Mouse (Mus musculus): ENCODE results near the gene Rhbdl3. TPM values are rescaled to one million over a fixed set of nuclear protein-coding genes. Genes with fewer than 3 reads are reported as not detected.
A peak's percentile ranks its signal among the peaks of the same experiment; 100 is the strongest.

Gene Rhbdl3
- total and polyA plus RNA-seq, 2 experiments from 2014 or later = 2.8 to 6.7 TPM

- Histone ChIP-seq H3K9ac (no peak overlapping the region), H3K9me3 (ENCODE audit: low read length) (no peaks in the 10 kb centered on the region), H3K27ac (ENCODE audit: low read depth, low read length) (no peak overlapping the region), H3K36me3 (ENCODE audit: insufficient read depth) (no peaks in the 10 kb centered on the region), H3K27me3 (ENCODE audit: insufficient read depth, low read length) (no peaks in the 10 kb centered on the region), H3K4me3 (ENCODE audit: low read depth, low read length) (no peak overlapping the region), H3K4me2 (ENCODE audit: low read depth) (no peak overlapping the region), H3K4me1 (ENCODE audit: insufficient read depth) (no peaks in the 10 kb centered on the region; the same call in 1 of the 2 replicates)
- no peak for DNase-seq
- 70% methylated on average over 12 of the region's 12 CpGs for WGBS
- peak; percentile 26; the same call in 1 of the 2 replicates for ATAC-seq
- TF ChIP-seq CTCF (IDR thresholded peaks at IDR 0.05; ENCODE audit: low read depth) = no peak
Observed at GRCm38 (mm10) chr11:80332709-80333400, 32.1 kb downstream of the Rhbdl3 start.

- H3K4me3 ChIP-seq (ENCODE audit: low read depth, low read length) = no peak overlapping the region
- H3K4me2 ChIP-seq (ENCODE audit: low read depth) = no peak overlapping the region
- no peak overlapping the region for H3K9ac ChIP-seq
- no peaks in the 10 kb centered on the region; the same call in 1 of the 2 replicates for H3K4me1 ChIP-seq (ENCODE audit: insufficient read depth)
- no peak for TF ChIP-seq CTCF (IDR thresholded peaks at IDR 0.05; ENCODE audit: low read depth)
- H3K9me3 ChIP-seq (ENCODE audit: low read length) = no peaks in the 10 kb centered on the region
- H3K27me3 ChIP-seq (ENCODE audit: insufficient read depth, low read length) = no peaks in the 10 kb centered on the region
- ATAC-seq (peak; percentile 90), DNase-seq (peak; percentile 50)
- no peaks in the 10 kb centered on the region for H3K36me3 ChIP-seq (ENCODE audit: insufficient read depth)
- H3K27ac ChIP-seq (ENCODE audit: low read depth, low read length) = no peak overlapping the region
- 4% methylated on average over 7 of the region's 7 CpGs for WGBS
Observed at GRCm38 (mm10) chr11:80335609-80336350, 35.1 kb downstream of the Rhbdl3 start.

GRCm38 (mm10) chr11:80336351-80336730 is 35.6 kb downstream of the Rhbdl3 start:
- no peak overlapping the region for H3K27ac ChIP-seq (ENCODE audit: low read depth, low read length)
- ATAC-seq (no peak), DNase-seq (no peak)
- no peak overlapping the region for H3K4me3 ChIP-seq (ENCODE audit: low read depth, low read length)
- H3K27me3 ChIP-seq (ENCODE audit: insufficient read depth, low read length) = no peaks in the 10 kb centered on the region
- H3K9ac ChIP-seq = no peak overlapping the region
- no peaks in the 10 kb centered on the region for H3K9me3 ChIP-seq (ENCODE audit: low read length)
- no peak overlapping the region for H3K4me2 ChIP-seq (ENCODE audit: low read depth)
- no peak for TF ChIP-seq CTCF (IDR thresholded peaks at IDR 0.05; ENCODE audit: low read depth)
- no peaks in the 10 kb centered on the region for H3K36me3 ChIP-seq (ENCODE audit: insufficient read depth)
- WGBS = 19% methylated on average over 6 of the region's 6 CpGs
- H3K4me1 ChIP-seq (ENCODE audit: insufficient read depth) = no peaks in the 10 kb centered on the region; the same call in 1 of the 2 replicates

GRCm38 (mm10) chr11:80342482-80342881 is 41.8 kb downstream of the Rhbdl3 start:
- no peak overlapping the region for H3K4me3 ChIP-seq (ENCODE audit: low read depth, low read length)
- ATAC-seq (no peak), DNase-seq (no peak)
- WGBS = 8% methylated on average over 2 of the region's 2 CpGs
- H3K27ac ChIP-seq (ENCODE audit: low read depth, low read length) = no peak overlapping the region
- H3K27me3 ChIP-seq (ENCODE audit: insufficient read depth, low read length) = no peaks in the 10 kb centered on the region
- TF ChIP-seq CTCF (IDR thresholded peaks at IDR 0.05; ENCODE audit: low read depth) = no peak
- no peak overlapping the region for H3K9ac ChIP-seq
- H3K36me3 ChIP-seq (ENCODE audit: insufficient read depth) = no peaks in the 10 kb centered on the region
- no peaks in the 10 kb centered on the region for H3K9me3 ChIP-seq (ENCODE audit: low read length)
- no peak overlapping the region for H3K4me2 ChIP-seq (ENCODE audit: low read depth)
- no peaks in the 10 kb centered on the region for H3K4me1 ChIP-seq (ENCODE audit: insufficient read depth)

GRCm38 (mm10) chr11:80351832-80352430 is 51.2 kb downstream of the Rhbdl3 start:
- Histone ChIP-seq H3K9me3 (ENCODE audit: low read length) (no peaks in the 10 kb centered on the region), H3K4me3 (ENCODE audit: low read depth, low read length) (no peak overlapping the region), H3K9ac (no peak overlapping the region), H3K4me1 (ENCODE audit: insufficient read depth) (no peaks in the 10 kb centered on the region), H3K27ac (ENCODE audit: low read depth, low read length) (no peak overlapping the region), H3K36me3 (ENCODE audit: insufficient read depth) (no peaks in the 10 kb centered on the region), H3K4me2 (ENCODE audit: low read depth) (no peak overlapping the region), H3K27me3 (ENCODE audit: insufficient read depth, low read length) (no peaks in the 10 kb centered on the region)
- TF ChIP-seq CTCF (IDR thresholded peaks at IDR 0.05; ENCODE audit: low read depth) = peak; percentile 95
- ATAC-seq = peak; percentile 62
- WGBS = 74% methylated on average over 5 of the region's 5 CpGs
- DNase-seq = peak; percentile 93

GRCm38 (mm10) chr11:80354832-80355231 is 54.1 kb downstream of the Rhbdl3 start:
- no peak overlapping the region for H3K4me2 ChIP-seq (ENCODE audit: low read depth)
- peak; percentile 38; the same call in 1 of the 2 replicates for TF ChIP-seq CTCF (IDR thresholded peaks at IDR 0.05; ENCODE audit: low read depth)
- no peaks in the 10 kb centered on the region; the same call in 1 of the 2 replicates for H3K36me3 ChIP-seq (ENCODE audit: insufficient read depth)
- no peaks in the 10 kb centered on the region for H3K27me3 ChIP-seq (ENCODE audit: insufficient read depth, low read length)
- no peak overlapping the region for H3K27ac ChIP-seq (ENCODE audit: low read depth, low read length)
- WGBS = 39% methylated on average over 4 of the region's 4 CpGs
- H3K4me1 ChIP-seq (ENCODE audit: insufficient read depth) = no peaks in the 10 kb centered on the region
- DNase-seq (no peak), ATAC-seq (no peak)
- no peak overlapping the region for H3K9ac ChIP-seq
- H3K9me3 ChIP-seq (ENCODE audit: low read length) = no peaks in the 10 kb centered on the region
- H3K4me3 ChIP-seq (ENCODE audit: low read depth, low read length) = no peak overlapping the region

- Histone ChIP-seq H3K36me3 (ENCODE audit: insufficient read depth) (peaks cover 46% of the 10 kb centered on the region), H3K27ac (ENCODE audit: low read depth, low read length) (no peak overlapping the region), H3K27me3 (ENCODE audit: insufficient read depth, low read length) (no peaks in the 10 kb centered on the region), H3K4me3 (ENCODE audit: low read depth, low read length) (no peak overlapping the region), H3K9me3 (ENCODE audit: low read length) (no peaks in the 10 kb centered on the region), H3K9ac (no peak overlapping the region), H3K4me1 (ENCODE audit: insufficient read depth) (no peaks in the 10 kb centered on the region), H3K4me2 (ENCODE audit: low read depth) (no peak overlapping the region)
- no peak for ATAC-seq
- WGBS = 90% methylated on average over 1 of the region's 1 CpGs
- no peak for DNase-seq
- peak; percentile 50 for TF ChIP-seq CTCF (IDR thresholded peaks at IDR 0.05; ENCODE audit: low read depth)
Observed at GRCm38 (mm10) chr11:80368949-80369348, 68.2 kb downstream of the Rhbdl3 start.
